Mouse (Mus musculus): ENCODE data around the gene Cstad.

- TF ChIP-seq EP300 (IDR thresholded peaks at IDR 0.05; ENCODE audit: insufficient read depth, low read depth, low read length) (no peak), POLR2A (IDR thresholded peaks at IDR 0.05; ENCODE audit: insufficient read depth, low read length) (no peak)
Measured at GRCm38 (mm10) chr2:30545706-30546105, 49.1 kb upstream of the Cstad start.

Data from ES-Bruce4 (cell line).